Mouse (Mus musculus): ENCODE results near the gene Ccdc97. TPM values are rescaled to one million over a fixed set of nuclear protein-coding genes. Genes with fewer than 3 reads are reported as not detected.

Ccdc97 gene
- polyA plus RNA-seq, 1 experiment, result 8.8 TPM

DNA sequence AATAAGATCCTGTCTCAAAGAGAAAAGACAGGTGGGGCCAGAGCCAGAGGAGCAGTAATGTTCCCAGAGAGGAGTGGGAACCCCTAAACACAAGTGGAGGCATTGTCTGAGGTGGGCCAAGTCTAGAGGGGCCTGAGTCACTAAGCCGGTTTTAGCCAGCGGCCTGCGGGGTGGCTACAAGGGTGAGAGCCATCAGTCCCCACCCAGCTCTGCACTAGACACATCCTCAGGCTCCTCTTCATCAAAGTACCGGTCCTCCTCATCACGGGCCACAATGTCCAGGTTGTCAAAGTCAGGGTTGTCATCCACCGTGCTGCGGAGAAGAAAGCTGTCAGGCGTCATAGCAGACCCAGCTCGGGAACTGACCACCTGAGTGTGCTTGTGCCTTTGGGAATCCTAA is 6.1 kb downstream of the Ccdc97 start:
- no peak for TF ChIP-seq GATA1 (IDR thresholded peaks at IDR 0.05; ENCODE audit: low read length)
- no peak for TF ChIP-seq TAL1 (IDR thresholded peaks at IDR 0.05; ENCODE audit: low read length)

DNA sequence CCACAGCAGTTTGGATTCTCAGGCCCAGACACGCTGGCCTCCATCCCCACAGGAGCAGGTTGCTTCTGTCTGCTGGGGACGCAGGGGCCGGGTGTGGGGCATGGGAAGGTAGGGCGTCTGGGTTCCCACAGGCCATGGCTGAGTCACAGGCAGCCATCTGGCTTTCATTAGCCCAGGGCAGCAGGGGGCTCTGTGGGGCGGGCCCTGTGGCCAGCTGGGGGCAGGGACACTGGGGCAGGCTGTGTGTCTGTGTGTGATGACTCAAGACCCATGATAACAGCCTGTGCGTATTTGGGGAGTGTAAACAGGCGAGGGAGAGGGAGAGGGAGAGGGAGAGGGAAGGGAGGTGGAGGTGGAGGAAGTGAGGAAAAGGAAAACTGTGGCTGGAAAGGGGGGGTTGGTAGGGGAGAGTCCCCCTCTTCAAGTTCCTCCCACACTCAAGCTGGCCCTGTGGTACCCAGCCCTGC is 7.1 kb downstream of the Ccdc97 start:
- Histone ChIP-seq H3K36me3 (ENCODE audit: control insufficient read depth) (peaks cover 82% of the 10 kb centered on the region), H3K4me1 (ENCODE audit: control insufficient read depth) (peaks cover 21% of the 10 kb centered on the region), H3K27me3 (ENCODE audit: control insufficient read depth) (no peaks in the 10 kb centered on the region), H3K4me3 (replicated peaks) (no peak overlapping the region), H3K9me3 (ENCODE audit: control insufficient read depth, low read length) (no peaks in the 10 kb centered on the region)
- TF ChIP-seq GATA1 (IDR thresholded peaks at IDR 0.05; ENCODE audit: low read length), result no peak
- TF ChIP-seq TAL1 (IDR thresholded peaks at IDR 0.05; ENCODE audit: low read length), result no peak

More for the DNA sequence above, 6.1 kb downstream of the Ccdc97 start:
- Histone ChIP-seq H3K4me1 (ENCODE audit: control insufficient read depth) (peaks cover 22% of the 10 kb centered on the region), H3K4me3 (replicated peaks) (no peak overlapping the region), H3K36me3 (ENCODE audit: control insufficient read depth) (peaks cover 79% of the 10 kb centered on the region), H3K9me3 (ENCODE audit: control insufficient read depth, low read length) (no peaks in the 10 kb centered on the region), H3K27me3 (ENCODE audit: control insufficient read depth) (no peaks in the 10 kb centered on the region)

- Histone ChIP-seq H3K4me1 (ENCODE audit: control insufficient read depth) (peaks cover 21% of the 10 kb centered on the region), H3K36me3 (ENCODE audit: control insufficient read depth) (peaks cover 82% of the 10 kb centered on the region), H3K9me3 (ENCODE audit: control insufficient read depth, low read length) (no peaks in the 10 kb centered on the region), H3K4me3 (replicated peaks) (no peak overlapping the region), H3K27me3 (ENCODE audit: control insufficient read depth) (no peaks in the 10 kb centered on the region)
- no peak for TF ChIP-seq TAL1 (IDR thresholded peaks at IDR 0.05; ENCODE audit: low read length)
- TF ChIP-seq GATA1 (IDR thresholded peaks at IDR 0.05; ENCODE audit: low read length), result no peak
Observed at GRCm38 (mm10) chr7:25711165-25711564, 7.7 kb downstream of the Ccdc97 start.

DNA sequence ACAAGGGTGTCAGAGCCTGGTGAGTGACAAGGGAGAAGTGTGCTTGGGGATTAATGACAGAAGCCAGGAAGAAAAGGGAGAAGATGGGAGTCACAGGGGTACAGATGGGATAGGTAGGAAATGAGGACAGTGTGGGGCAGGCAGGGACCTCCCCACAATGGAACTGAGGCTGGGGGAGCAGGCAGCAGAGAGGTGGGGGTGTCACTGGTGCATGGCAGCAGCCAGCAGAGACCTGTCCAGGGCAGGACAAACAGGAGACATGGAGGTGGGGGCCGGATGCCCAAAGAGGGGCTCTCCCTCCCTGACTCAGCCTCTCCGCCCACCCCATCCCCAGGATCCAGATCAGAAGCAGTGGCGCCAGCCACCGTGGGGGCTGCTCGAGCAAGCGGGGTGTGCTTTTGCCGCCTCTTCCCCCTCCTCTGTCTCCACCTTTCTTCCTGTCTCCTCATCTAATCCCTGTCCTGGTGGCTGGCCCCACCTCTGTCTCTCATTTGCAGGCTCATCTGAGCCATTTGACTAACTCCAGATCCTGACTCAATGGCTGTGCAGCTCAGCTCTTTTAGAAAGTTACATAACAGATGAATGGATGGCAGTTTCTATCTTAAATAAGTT is 8.3 kb downstream of the Ccdc97 start:
- peaks cover 22% of the 10 kb centered on the region for H3K4me1 ChIP-seq (ENCODE audit: control insufficient read depth)
- H3K9me3 ChIP-seq (ENCODE audit: control insufficient read depth, low read length), result no peaks in the 10 kb centered on the region
- peaks cover 82% of the 10 kb centered on the region for H3K36me3 ChIP-seq (ENCODE audit: control insufficient read depth)
- TF ChIP-seq GATA1 (IDR thresholded peaks at IDR 0.05; ENCODE audit: low read length) (no peak), TAL1 (IDR thresholded peaks at IDR 0.05; ENCODE audit: low read length) (no peak)
- H3K27me3 ChIP-seq (ENCODE audit: control insufficient read depth), result no peaks in the 10 kb centered on the region
- no peak overlapping the region for H3K4me3 ChIP-seq (replicated peaks)

- Histone ChIP-seq H3K4me1 (ENCODE audit: control insufficient read depth) (peaks cover 25% of the 10 kb centered on the region), H3K4me3 (replicated peaks) (no peak overlapping the region), H3K9me3 (ENCODE audit: control insufficient read depth, low read length) (no peaks in the 10 kb centered on the region), H3K27me3 (ENCODE audit: control insufficient read depth) (no peaks in the 10 kb centered on the region), H3K36me3 (ENCODE audit: control insufficient read depth) (peaks cover 82% of the 10 kb centered on the region)
- no peak for TF ChIP-seq GATA1 (IDR thresholded peaks at IDR 0.05; ENCODE audit: low read length)
- no peak for TF ChIP-seq TAL1 (IDR thresholded peaks at IDR 0.05; ENCODE audit: low read length)
Observed at GRCm38 (mm10) chr7:25709961-25710360, 8.9 kb downstream of the Ccdc97 start.

DNA sequence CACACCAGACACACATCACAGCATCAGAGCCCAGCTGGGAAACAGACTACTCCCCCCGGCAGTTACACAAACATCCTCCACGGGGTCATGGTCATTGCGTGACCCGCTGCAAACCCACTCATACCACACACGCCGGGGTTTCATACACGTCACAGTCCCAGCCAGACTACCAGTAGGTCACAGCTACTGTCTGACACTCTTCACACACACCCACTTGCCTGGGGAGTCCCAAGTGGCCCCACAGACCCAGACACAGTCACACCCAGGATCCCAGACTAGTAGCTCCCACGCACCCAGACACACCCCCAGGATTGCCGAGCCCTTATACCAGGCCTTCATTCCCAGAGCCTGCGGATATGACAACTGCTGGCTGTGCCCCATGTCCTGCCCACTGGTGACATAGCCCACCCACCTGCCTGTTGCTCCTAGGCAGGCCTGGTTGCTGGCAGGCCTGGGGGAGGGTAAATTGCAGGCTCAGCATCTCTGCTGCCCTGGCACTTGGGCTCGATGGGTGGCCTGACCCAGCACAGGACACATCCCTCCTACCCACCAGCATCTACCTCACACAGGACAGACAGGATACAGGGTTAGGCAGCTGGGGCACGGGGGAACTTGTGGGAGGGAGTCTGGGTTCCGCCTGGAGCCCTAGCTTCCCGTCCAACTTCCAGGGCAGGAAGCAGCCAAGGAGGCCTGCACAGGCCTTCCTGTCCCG is 11.2 kb downstream of the Ccdc97 start:
- H3K27me3 ChIP-seq (ENCODE audit: control insufficient read depth), result no peaks in the 10 kb centered on the region
- H3K4me3 ChIP-seq (replicated peaks), result no peak overlapping the region
- H3K4me1 ChIP-seq (ENCODE audit: control insufficient read depth), result peaks cover 41% of the 10 kb centered on the region
- TF ChIP-seq GATA1 (IDR thresholded peaks at IDR 0.05; ENCODE audit: low read length) (no peak), TAL1 (IDR thresholded peaks at IDR 0.05; ENCODE audit: low read length) (no peak)
- H3K9me3 ChIP-seq (ENCODE audit: control insufficient read depth, low read length), result no peaks in the 10 kb centered on the region
- H3K36me3 ChIP-seq (ENCODE audit: control insufficient read depth), result peaks cover 77% of the 10 kb centered on the region

GRCm38 (mm10) chr7:25706578-25707170 is 12.2 kb downstream of the Ccdc97 start:
- H3K27me3 ChIP-seq (ENCODE audit: control insufficient read depth), result no peaks in the 10 kb centered on the region
- no peak overlapping the region for H3K4me3 ChIP-seq (replicated peaks)
- H3K4me1 ChIP-seq (ENCODE audit: control insufficient read depth), result peaks cover 36% of the 10 kb centered on the region
- TF ChIP-seq TAL1 (IDR thresholded peaks at IDR 0.05; ENCODE audit: low read length), result no peak
- no peak for TF ChIP-seq GATA1 (IDR thresholded peaks at IDR 0.05; ENCODE audit: low read length)
- peaks cover 8% of the 10 kb centered on the region for H3K9me3 ChIP-seq (ENCODE audit: control insufficient read depth, low read length)
- H3K36me3 ChIP-seq (ENCODE audit: control insufficient read depth), result peaks cover 75% of the 10 kb centered on the region

GRCm38 (mm10) chr7:25705801-25706251 is 13.1 kb downstream of the Ccdc97 start:
- peaks cover 34% of the 10 kb centered on the region for H3K4me1 ChIP-seq (ENCODE audit: control insufficient read depth)
- peaks cover 75% of the 10 kb centered on the region for H3K36me3 ChIP-seq (ENCODE audit: control insufficient read depth)
- H3K27me3 ChIP-seq (ENCODE audit: control insufficient read depth), result no peaks in the 10 kb centered on the region
- TF ChIP-seq GATA1 (IDR thresholded peaks at IDR 0.05; ENCODE audit: low read length), result no peak
- no peak for TF ChIP-seq TAL1 (IDR thresholded peaks at IDR 0.05; ENCODE audit: low read length)
- no peak overlapping the region for H3K4me3 ChIP-seq (replicated peaks)
- H3K9me3 ChIP-seq (ENCODE audit: control insufficient read depth, low read length), result peaks cover 17% of the 10 kb centered on the region

DNA sequence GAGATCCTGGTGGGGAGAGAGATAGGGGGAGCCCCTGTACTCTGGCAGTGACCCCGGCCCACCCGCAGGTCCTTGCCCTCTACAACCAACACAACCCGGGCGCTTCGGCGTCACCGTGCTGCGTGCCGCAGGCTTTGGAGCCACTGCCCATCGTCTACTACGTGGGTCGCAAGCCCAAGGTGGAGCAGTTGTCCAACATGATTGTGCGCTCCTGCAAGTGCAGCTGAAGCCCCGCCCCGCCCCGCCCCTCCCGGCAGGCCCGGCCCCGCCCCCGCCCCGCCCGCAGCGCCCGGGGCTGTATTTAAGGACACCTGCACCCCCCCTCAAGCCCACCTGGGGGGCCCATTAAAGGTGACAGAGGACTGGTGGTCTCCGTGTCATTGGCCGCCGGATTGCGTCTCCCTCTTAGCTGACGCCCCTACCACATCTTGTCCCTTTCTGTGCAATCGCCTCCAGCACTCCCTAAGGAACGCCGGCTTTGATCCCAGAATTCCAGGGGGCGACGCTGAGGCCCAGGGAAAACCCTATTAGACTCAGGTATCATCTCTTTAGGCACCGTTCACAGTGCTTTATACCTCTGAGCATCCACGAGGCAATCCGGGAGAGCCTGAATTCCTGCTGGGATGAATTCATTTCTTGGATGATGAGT is 14.0 kb downstream of the Ccdc97 start:
- peaks cover 78% of the 10 kb centered on the region for H3K36me3 ChIP-seq (ENCODE audit: control insufficient read depth)
- H3K4me3 ChIP-seq (replicated peaks), result no peak overlapping the region
- no peak for TF ChIP-seq TAL1 (IDR thresholded peaks at IDR 0.05; ENCODE audit: low read length)
- TF ChIP-seq GATA1 (IDR thresholded peaks at IDR 0.05; ENCODE audit: low read length), result no peak
- peaks cover 20% of the 10 kb centered on the region for H3K9me3 ChIP-seq (ENCODE audit: control insufficient read depth, low read length)
- H3K27me3 ChIP-seq (ENCODE audit: control insufficient read depth), result no peaks in the 10 kb centered on the region
- peaks cover 29% of the 10 kb centered on the region for H3K4me1 ChIP-seq (ENCODE audit: control insufficient read depth)

Data from erythroblast, embryonic 14.5 days (primary cell).